8 mouse cellular contexts compared by ENCODE assay signal in genomic region chrX:166479365-166479983, GRCm38 (mm10). TPM values are rescaled to one million over a fixed set of nuclear protein-coding genes. Genes with fewer than 3 reads are reported as not detected.
DNase-seq lines count a peak whose midpoint lies in the region; ATAC-seq and TF ChIP-seq lines count a peak whose summit lies in the region.

Gene Rab9 (minus strand): TSS chrX:166479867.

- peak; percentile 98 for ATAC-seq in forebrain, embryonic 16.5 days
- ATAC-seq in lung, embryonic 15.5 days (ENCODE audit: borderline replicate concordance, extremely low read depth, low FRiP score, low TSS enrichment), result peak; percentile 99

- peak within 1 kb of the TSS; percentile 97 for H3K9ac ChIP-seq in ES-E14 (ENCODE audit: insufficient read depth, low read depth, low read length, poor library complexity, severe bottlenecking)
- peak within 1 kb of the TSS; percentile 68 for H3K9ac ChIP-seq in forebrain, embryonic 16.5 days (replicated peaks; ENCODE audit: low read depth, low read length)
- H3K9ac ChIP-seq in lung, embryonic 15.5 days, result peak within 1 kb of the TSS; percentile 62

- in situ Hi-C loops in ES-E14 (cut with MboI; ENCODE audit: low sequenced_read_pairs in 2 of 2, unreplicated experiment in 2 of 2), result no loop called here

- no peaks in the 10 kb centered on the region for H3K27me3 ChIP-seq in forebrain, embryonic 16.5 days (replicated peaks; ENCODE audit: control insufficient read depth, insufficient read depth, low read length)
- H3K27me3 ChIP-seq in lung, embryonic 15.5 days, result no peaks in the 10 kb centered on the region

- no peaks in the 10 kb centered on the region for H3K9me3 ChIP-seq in ES-E14 (ENCODE audit: control insufficient read depth, insufficient read depth, low read depth, low read length)
- no peaks in the 10 kb centered on the region for H3K9me3 ChIP-seq in forebrain, embryonic 16.5 days (ENCODE audit: control insufficient read depth, low read length)
- no peaks in the 10 kb centered on the region for H3K9me3 ChIP-seq in lung, embryonic 15.5 days

- H3K4me2 ChIP-seq in forebrain, embryonic 16.5 days (ENCODE audit: low read length), result peak within 1 kb of the TSS; percentile 74
- H3K4me2 ChIP-seq in lung, embryonic 15.5 days, result peak within 1 kb of the TSS; percentile 50

- H3K4me3 ChIP-seq in ES-E14 (ENCODE audit: insufficient read depth in 1 of 2, low read depth in 1 of 2, low read length in 2 of 2, poor library complexity in 1 of 2, severe bottlenecking in 1 of 2), result peak within 1 kb of the TSS; percentile 97 to 98
- peak within 1 kb of the TSS; percentile 68 for H3K4me3 ChIP-seq in forebrain, embryonic 16.5 days (replicated peaks; ENCODE audit: low read length)
- peak within 1 kb of the TSS; percentile 61 for H3K4me3 ChIP-seq in lung, embryonic 15.5 days

- intact Hi-C loops in heart, postnatal 36 days (cut with DNase I), result loop anchor here (2.0 kb wide), 1 partner anchor 31 kb away; no protein-coding TSS in a partner anchor

- DNase-seq in ES-E14 (ENCODE audit: low read depth, low spot score), result peak; percentile 86
- peak; percentile 92 for DNase-seq in cerebellum, adult 11-12 months
- peak; percentile 88 to 92 for DNase-seq in heart, postnatal 36 days
- DNase-seq in layer of hippocampus, adult 8-10 months (ENCODE audit: low spot score in 2 of 2), result peak; percentile 79 to 82
- DNase-seq in ovary, adult 18-20 months (ENCODE audit: low spot score), result peak; percentile 87
- DNase-seq in thymus, postnatal 0 days (ENCODE audit: low spot score), result peak; percentile 90

- H3K4me1 ChIP-seq in ES-E14 (ENCODE audit: control insufficient read depth in 2 of 2, insufficient read depth in 2 of 2, low read length in 2 of 2, poor library complexity in 1 of 2), result no peaks in the 10 kb centered on the region; a peak in 2 of 4 replicates
- H3K4me1 ChIP-seq in forebrain, embryonic 16.5 days (replicated peaks; ENCODE audit: control insufficient read depth, insufficient read depth, low read length), result peaks cover 4% of the 10 kb centered on the region
- no peaks in the 10 kb centered on the region for H3K4me1 ChIP-seq in lung, embryonic 15.5 days

- 18% methylated on average over 33 of the region's 41 CpGs for WGBS in forebrain, embryonic 16.5 days
- 16% methylated on average over 41 of the region's 41 CpGs for WGBS in lung, embryonic 15.5 days

- no peaks in the 10 kb centered on the region; the same call in 1 of the 2 replicates for H3K36me3 ChIP-seq in ES-E14 (ENCODE audit: control insufficient read depth, insufficient read depth, low read length, poor library complexity, severe bottlenecking)
- H3K36me3 ChIP-seq in forebrain, embryonic 16.5 days (ENCODE audit: control insufficient read depth, insufficient read depth), result no peaks in the 10 kb centered on the region
- H3K36me3 ChIP-seq in lung, embryonic 15.5 days, result no peaks in the 10 kb centered on the region

- H3K27ac ChIP-seq in ES-E14 (ENCODE audit: insufficient read depth, low read depth, low read length, poor library complexity, severe bottlenecking), result peak within 1 kb of the TSS; percentile 83
- H3K27ac ChIP-seq in forebrain, embryonic 16.5 days (ENCODE audit: low read length), result peak within 1 kb of the TSS; percentile 75
- H3K27ac ChIP-seq in lung, embryonic 15.5 days, result peak within 1 kb of the TSS; percentile 76

TF ChIP-seq in ES-E14, 5 proteins besides CTCF, POLR2A, EP300 and RAD21:
- TF ChIP-seq CHD2 (IDR thresholded peaks at IDR 0.05; ENCODE audit: low read depth, low read length) (no peak), ZC3H11A (IDR thresholded peaks at IDR 0.05; ENCODE audit: borderline replicate concordance, low read depth, low read length) (no peak), ZNF384 (IDR thresholded peaks at IDR 0.05; ENCODE audit: low read depth, low read length) (no peak), MAFK (IDR thresholded peaks at IDR 0.05; ENCODE audit: insufficient read depth, low read depth, low read length) (no peak), HCFC1 (IDR thresholded peaks at IDR 0.05; ENCODE audit: borderline replicate concordance, insufficient read depth, low read length) (no peak)
TF ChIP-seq in ES-E14: peak in this region for 0.

RNA-seq across cellular contexts. Expression of gene Rab9, which starts in this region (rescaled TPM):
- total RNA-seq in ES-E14 (2012; rRNA removed), result 16.5 and 30.0 TPM in 2 replicates
- polyA plus RNA-seq in forebrain, embryonic 16.5 days (2015; fragmentation: Nextera tagmentation; extraction: Ambion mirVana), result 50.2 and 55.7 TPM in 2 replicates
- total RNA-seq in heart, postnatal 36 days (2021), result 10 to 100 TPM; 24.3 to 33.7 TPM
- 10 to 100 TPM; 35.9 to 42.8 (median 38.3) TPM for total RNA-seq in layer of hippocampus, adult 8-10 months (2022)
- 57.6 and 62.6 TPM in 2 replicates for polyA plus RNA-seq in lung, embryonic 15.5 days (2015; fragmentation: Nextera tagmentation; extraction: Ambion mirVana)
- 44.0 and 45.4 TPM in 2 replicates for polyA plus RNA-seq in thymus, postnatal 0 days (2015; fragmentation: Nextera tagmentation; extraction: Ambion mirVana)

Comparison
In these comparisons a context has a peak if more than half of its experiments do, and no peak if none do; other contexts are left out.
1. Peak in every context shown above with its lines: DNase-seq, ATAC-seq, H3K4me3 ChIP-seq and H3K27ac ChIP-seq.